Mouse (Mus musculus): Measurements from ENCODE around the gene Mthfr. TPM values are rescaled to one million over a fixed set of nuclear protein-coding genes. Genes with fewer than 3 reads are reported as not detected.
A peak's percentile ranks its signal among the peaks of the same experiment; 100 is the strongest.

Gene Mthfr
- polyA plus RNA-seq, 1 experiment from 2014 or later: 8.2 TPM

DNA sequence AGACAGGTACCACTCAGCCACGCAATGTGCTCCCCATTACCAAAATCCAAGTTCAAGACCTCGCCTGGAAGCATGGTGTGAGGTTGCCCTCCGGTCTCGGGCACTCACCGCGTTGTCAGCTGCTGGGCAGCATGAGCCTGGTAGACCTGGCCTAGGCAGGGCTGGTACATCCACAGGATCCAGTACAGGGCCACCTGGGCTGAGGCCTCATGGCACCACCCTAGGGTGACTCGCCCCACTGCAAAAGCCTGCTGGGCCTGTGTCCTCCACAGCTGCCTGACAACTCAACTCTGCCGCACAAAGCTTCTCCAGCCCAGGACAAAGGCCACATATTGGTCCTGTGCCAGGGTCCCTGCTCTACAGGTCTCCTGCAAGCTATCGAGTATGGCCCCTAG is 22.2 kb downstream of the Mthfr start:
- Histone ChIP-seq H3K4me3 (ENCODE audit: low read depth, low read length) (no peak overlapping the region), H3K4me1 (replicated peaks; ENCODE audit: control insufficient read depth, insufficient read depth) (no peaks in the 10 kb centered on the region), H3K27me3 (ENCODE audit: control insufficient read depth, insufficient read depth, low read length) (no peaks in the 10 kb centered on the region), H3K4me2 (replicated peaks; ENCODE audit: low read depth) (no peak overlapping the region), H3K9me3 (ENCODE audit: control insufficient read depth, low read length) (no peaks in the 10 kb centered on the region), H3K36me3 (ENCODE audit: control insufficient read depth, insufficient read depth, low read length) (peaks cover 11% of the 10 kb centered on the region; the same call in 1 of the 2 replicates), H3K27ac (replicated peaks) (no peak overlapping the region), H3K9ac (ENCODE audit: low read length) (no peak overlapping the region)
- ATAC-seq (ENCODE audit: low FRiP score, low TSS enrichment) (0 out of 2 replicates have a peak, but pooled peaks have one; percentile 28), DNase-seq (ENCODE audit: low spot score) (no peak)
- no peak for TF ChIP-seq CTCF (IDR thresholded peaks at IDR 0.05; ENCODE audit: low read depth)
- TF ChIP-seq EP300 (optimal IDR thresholded peaks at IDR 0.05): no peak
- WGBS: 75% methylated on average over 9 of the region's 9 CpGs

DNA sequence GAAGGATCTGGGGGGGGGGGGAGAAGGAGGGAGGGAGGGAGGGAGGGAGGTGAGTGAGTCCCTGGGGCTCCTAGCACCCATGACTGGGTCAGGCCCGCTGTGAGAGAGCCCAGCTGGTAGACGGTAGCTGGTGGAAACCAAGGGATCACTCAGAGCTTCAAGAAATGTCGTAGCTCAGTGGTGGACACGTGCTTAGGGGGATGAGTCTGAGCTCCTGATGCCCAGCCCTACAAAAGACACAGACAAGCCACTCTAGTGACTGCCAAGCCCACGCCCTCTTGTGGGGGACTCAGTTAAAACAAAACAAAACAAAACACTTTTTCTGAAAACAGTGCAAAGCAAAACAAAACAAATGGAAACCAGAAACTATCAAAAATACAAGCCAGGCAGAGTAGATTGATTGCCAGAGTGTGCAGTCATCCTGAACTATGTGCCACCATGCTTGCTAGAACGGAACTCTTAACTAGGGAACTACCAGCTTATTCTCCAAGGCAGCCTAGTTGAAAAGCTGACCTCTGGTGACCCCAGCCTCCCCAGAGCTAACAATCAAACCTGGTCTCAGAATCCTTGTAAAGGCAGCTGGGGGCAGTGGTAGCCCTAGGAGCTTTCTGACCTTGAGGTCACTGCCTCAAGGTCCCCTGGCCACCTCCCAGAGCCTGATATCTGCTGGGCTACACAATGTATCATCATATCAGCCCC is 27.0 kb downstream of the Mthfr start:
- no peak overlapping the region for H3K4me3 ChIP-seq (ENCODE audit: low read depth, low read length)
- no peaks in the 10 kb centered on the region for H3K36me3 ChIP-seq (ENCODE audit: control insufficient read depth, insufficient read depth, low read length)
- DNase-seq (ENCODE audit: low spot score) (no peak), ATAC-seq (ENCODE audit: low FRiP score, low TSS enrichment) (no peak)
- no peak overlapping the region for H3K4me2 ChIP-seq (replicated peaks; ENCODE audit: low read depth)
- no peaks in the 10 kb centered on the region for H3K4me1 ChIP-seq (replicated peaks; ENCODE audit: control insufficient read depth, insufficient read depth)
- no peaks in the 10 kb centered on the region for H3K9me3 ChIP-seq (ENCODE audit: control insufficient read depth, low read length)
- H3K27me3 ChIP-seq (ENCODE audit: control insufficient read depth, insufficient read depth, low read length): no peaks in the 10 kb centered on the region
- WGBS: 41% methylated on average over 6 of the region's 6 CpGs
- TF ChIP-seq EP300 (optimal IDR thresholded peaks at IDR 0.05): no peak
- peak; percentile 50 for TF ChIP-seq CTCF (IDR thresholded peaks at IDR 0.05; ENCODE audit: low read depth)
- no peak overlapping the region for H3K9ac ChIP-seq (ENCODE audit: low read length)
- no peak overlapping the region for H3K27ac ChIP-seq (replicated peaks)

DNA sequence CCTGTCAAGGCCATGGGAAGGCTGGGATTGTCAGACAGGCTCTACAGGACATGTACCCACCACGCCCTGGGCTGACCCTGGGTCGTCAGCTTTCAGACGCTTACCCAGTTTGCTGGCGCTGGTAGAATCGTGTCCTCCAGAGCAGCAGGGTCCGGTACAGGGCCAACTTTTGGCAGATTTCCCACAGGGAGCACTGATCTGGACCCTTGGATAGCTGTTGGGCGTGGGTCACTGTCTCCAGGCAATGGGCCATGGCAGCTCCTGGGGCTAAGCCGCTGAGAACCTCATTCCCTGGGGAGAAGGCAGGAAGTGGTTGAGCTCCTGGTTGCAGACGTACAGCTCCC is 27.5 kb downstream of the Mthfr start:
- DNase-seq (ENCODE audit: low spot score): no peak
- no peak overlapping the region for H3K27ac ChIP-seq (replicated peaks)
- H3K4me2 ChIP-seq (replicated peaks; ENCODE audit: low read depth): no peak overlapping the region
- no peaks in the 10 kb centered on the region for H3K36me3 ChIP-seq (ENCODE audit: control insufficient read depth, insufficient read depth, low read length)
- no peaks in the 10 kb centered on the region for H3K4me1 ChIP-seq (replicated peaks; ENCODE audit: control insufficient read depth, insufficient read depth)
- no peaks in the 10 kb centered on the region for H3K27me3 ChIP-seq (ENCODE audit: control insufficient read depth, insufficient read depth, low read length)
- H3K9me3 ChIP-seq (ENCODE audit: control insufficient read depth, low read length): no peaks in the 10 kb centered on the region
- TF ChIP-seq EP300 (optimal IDR thresholded peaks at IDR 0.05): no peak
- TF ChIP-seq CTCF (IDR thresholded peaks at IDR 0.05; ENCODE audit: low read depth): no peak
- 54% methylated on average over 9 of the region's 9 CpGs for WGBS
- ATAC-seq (ENCODE audit: low FRiP score, low TSS enrichment): peak; percentile 7; the same call in 1 of the 2 replicates
- no peak overlapping the region for H3K4me3 ChIP-seq (ENCODE audit: low read depth, low read length)
- no peak overlapping the region for H3K9ac ChIP-seq (ENCODE audit: low read length)

DNA sequence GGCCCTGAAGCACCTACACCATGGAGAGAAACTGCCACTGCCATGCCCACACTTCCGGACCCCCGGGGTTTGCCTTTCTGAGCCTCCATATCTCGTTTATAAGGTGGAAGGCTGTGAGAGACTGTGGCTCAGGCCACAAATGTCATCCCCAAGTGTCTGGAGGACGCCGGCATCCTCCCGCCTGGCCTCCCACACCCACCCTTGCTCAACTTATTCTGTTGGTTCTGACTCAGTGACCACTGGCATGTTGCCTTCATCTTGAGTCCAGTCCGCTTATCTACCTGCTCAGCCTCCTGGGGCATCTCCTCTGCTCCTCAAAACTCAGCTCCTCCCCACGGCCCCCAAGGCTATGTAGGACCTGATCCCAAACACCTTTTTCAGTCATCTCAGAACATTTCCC is 28.5 kb downstream of the Mthfr start:
- no peak for DNase-seq (ENCODE audit: low spot score)
- no peaks in the 10 kb centered on the region for H3K27me3 ChIP-seq (ENCODE audit: control insufficient read depth, insufficient read depth, low read length)

DNA sequence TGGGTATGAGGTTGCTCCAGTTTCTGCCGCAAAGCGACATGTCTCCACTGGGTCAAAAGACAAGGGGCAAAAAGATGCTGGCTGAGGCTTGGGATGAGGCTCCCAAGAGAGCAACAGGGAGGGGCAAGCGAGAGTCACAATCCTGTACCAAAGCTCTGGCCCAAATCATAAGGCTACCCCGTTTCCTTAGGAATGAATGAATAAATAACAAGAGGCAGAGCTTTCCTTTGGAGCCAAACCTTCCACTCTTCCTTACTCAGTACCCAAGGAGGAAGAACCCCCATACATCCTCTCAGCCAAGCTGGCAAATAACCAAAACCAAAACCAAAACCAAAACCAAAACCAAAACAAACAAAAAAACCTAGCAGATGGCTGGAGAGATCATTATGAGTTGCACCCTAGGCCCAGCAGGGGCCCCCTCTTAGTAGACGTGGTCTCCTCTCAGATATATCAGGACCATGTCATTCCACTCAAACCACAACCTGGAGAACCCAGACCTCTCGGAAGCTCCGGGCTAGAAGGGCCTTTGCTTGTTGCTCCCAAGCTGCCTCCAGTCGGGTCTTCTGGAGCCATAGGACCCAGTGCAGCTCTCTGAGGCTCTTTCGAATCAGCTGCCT is 30.8 kb downstream of the Mthfr start:
- DNase-seq (ENCODE audit: low spot score) (no peak), ATAC-seq (ENCODE audit: low FRiP score, low TSS enrichment) (no peak)
- no peaks in the 10 kb centered on the region for H3K9me3 ChIP-seq (ENCODE audit: control insufficient read depth, low read length)
- no peaks in the 10 kb centered on the region for H3K4me1 ChIP-seq (replicated peaks; ENCODE audit: control insufficient read depth, insufficient read depth)
- H3K4me3 ChIP-seq (ENCODE audit: low read depth, low read length): no peak overlapping the region
- no peak overlapping the region for H3K9ac ChIP-seq (ENCODE audit: low read length)
- no peaks in the 10 kb centered on the region for H3K36me3 ChIP-seq (ENCODE audit: control insufficient read depth, insufficient read depth, low read length)
- no peak overlapping the region for H3K27ac ChIP-seq (replicated peaks)
- no peak for TF ChIP-seq EP300 (optimal IDR thresholded peaks at IDR 0.05)
- no peak for TF ChIP-seq CTCF (IDR thresholded peaks at IDR 0.05; ENCODE audit: low read depth)
- no peaks in the 10 kb centered on the region for H3K27me3 ChIP-seq (ENCODE audit: control insufficient read depth, insufficient read depth, low read length)
- no peak overlapping the region for H3K4me2 ChIP-seq (replicated peaks; ENCODE audit: low read depth)
- WGBS: 83% methylated on average over 9 of the region's 9 CpGs

More for the DNA sequence above, 28.5 kb downstream of the Mthfr start:
- H3K9ac ChIP-seq (ENCODE audit: low read length): no peak overlapping the region
- WGBS: 87% methylated on average over 8 of the region's 8 CpGs
- no peak overlapping the region for H3K4me2 ChIP-seq (replicated peaks; ENCODE audit: low read depth)
- H3K36me3 ChIP-seq (ENCODE audit: control insufficient read depth, insufficient read depth, low read length): no peaks in the 10 kb centered on the region
- no peak for ATAC-seq (ENCODE audit: low FRiP score, low TSS enrichment)
- no peak for TF ChIP-seq CTCF (IDR thresholded peaks at IDR 0.05; ENCODE audit: low read depth)
- TF ChIP-seq EP300 (optimal IDR thresholded peaks at IDR 0.05): no peak
- no peaks in the 10 kb centered on the region for H3K4me1 ChIP-seq (replicated peaks; ENCODE audit: control insufficient read depth, insufficient read depth)
- H3K9me3 ChIP-seq (ENCODE audit: control insufficient read depth, low read length): no peaks in the 10 kb centered on the region
- no peak overlapping the region for H3K4me3 ChIP-seq (ENCODE audit: low read depth, low read length)
- H3K27ac ChIP-seq (replicated peaks): no peak overlapping the region

DNA sequence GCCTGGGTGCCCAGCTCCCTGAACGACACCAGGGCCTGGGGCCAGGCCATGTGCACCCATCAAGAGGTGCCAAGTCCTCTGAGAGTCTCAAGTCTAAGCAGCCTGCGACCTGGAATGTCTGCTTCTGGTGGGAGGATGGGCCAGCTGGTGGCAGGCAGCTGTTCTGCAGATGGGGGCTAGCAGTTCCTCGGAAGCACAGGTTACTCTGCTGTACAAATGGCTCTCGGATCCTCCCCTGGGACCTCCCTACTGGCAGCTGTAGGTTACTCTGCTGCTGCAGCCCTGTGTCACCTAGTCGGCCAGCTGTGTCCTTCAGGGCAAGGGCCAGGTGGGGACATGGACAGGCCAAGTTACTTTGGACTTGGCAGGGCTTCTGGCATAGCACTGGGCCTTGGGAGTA is 32.6 kb downstream of the Mthfr start:
- Histone ChIP-seq H3K27ac (replicated peaks) (no peak overlapping the region), H3K4me3 (ENCODE audit: low read depth, low read length) (no peak overlapping the region), H3K36me3 (ENCODE audit: control insufficient read depth, insufficient read depth, low read length) (no peaks in the 10 kb centered on the region), H3K4me2 (replicated peaks; ENCODE audit: low read depth) (no peak overlapping the region), H3K9me3 (ENCODE audit: control insufficient read depth, low read length) (no peaks in the 10 kb centered on the region), H3K9ac (ENCODE audit: low read length) (no peak overlapping the region), H3K27me3 (ENCODE audit: control insufficient read depth, insufficient read depth, low read length) (no peaks in the 10 kb centered on the region), H3K4me1 (replicated peaks; ENCODE audit: control insufficient read depth, insufficient read depth) (no peaks in the 10 kb centered on the region)
- ATAC-seq (ENCODE audit: low FRiP score, low TSS enrichment) (peak; percentile 22; the same call in 1 of the 2 replicates), DNase-seq (ENCODE audit: low spot score) (no peak)
- no peak for TF ChIP-seq CTCF (IDR thresholded peaks at IDR 0.05; ENCODE audit: low read depth)
- no peak for TF ChIP-seq EP300 (optimal IDR thresholded peaks at IDR 0.05)
- 60% methylated on average over 5 of the region's 5 CpGs for WGBS

Data from stomach, postnatal 0 days (tissue).